Mouse (Mus musculus) heart, embryonic 14.5 days (tissue): ENCODE results near the gene Wdr47. TPM values are rescaled to one million over a fixed set of nuclear protein-coding genes. Genes with fewer than 3 reads are reported as not detected.
"Not testable (repeated sequence)": the region's sequence is repeated elsewhere in the genome, so short reads cannot be mapped to it uniquely, and the experiment has no call there.

Source experiments
- ATAC-seq: fragments of 200-750 bp; cut with Nextera tagmentation; 2 replicates; pipeline ENCODE4 v1.8.0; 2017; ENCODE audit warnings: low read depth, moderate TSS enrichment; ENCODE audit not compliant: insufficient number of reproducible peaks, insufficient read depth, low FRiP score
- H3K27ac ChIP-seq, 2 experiments: fragments of 200-500 bp in 1 of 2; fragments of 300-500 bp in 1 of 2; sonication (generic) in 1 of 2; replicated peaks in 1 of 2; 2 replicates each; pipeline ENCODE4 v1.5.1; 2012 to 2014; ENCODE audit warnings: low read depth in 2 of 2, low read length in 2 of 2, control low read depth in 1 of 2, mild to moderate bottlenecking in 1 of 2, mixed read lengths in 1 of 2; ENCODE audit not compliant: control insufficient read depth in 1 of 2, insufficient read depth in 1 of 2
- H3K27me3 ChIP-seq: fragments of 300-500 bp; sonication (generic); 2 replicates; pipeline ENCODE4 v1.6.1; 2014; ENCODE audit warnings: mild to moderate bottlenecking, low read length, control low read depth; ENCODE audit not compliant: control insufficient read depth, insufficient read depth
- H3K36me3 ChIP-seq: fragments of 300-500 bp; sonication (generic); 2 replicates; pipeline ENCODE4 v1.6.1; 2014; ENCODE audit warnings: mild to moderate bottlenecking, control low read depth, low read length, mixed read lengths; ENCODE audit not compliant: control insufficient read depth, insufficient read depth
- H3K4me1 ChIP-seq, 2 experiments: fragments of 200-500 bp in 1 of 2; fragments of 300-500 bp in 1 of 2; sonication (generic) in 1 of 2; 2 replicates each; pipeline ENCODE4 v1.6.1; 2012 to 2014; ENCODE audit warnings: low read length in 2 of 2, control low read depth in 1 of 2, mixed read lengths in 1 of 2; ENCODE audit not compliant: control insufficient read depth in 2 of 2, insufficient read depth in 2 of 2
- H3K4me2 ChIP-seq: fragments of 300-500 bp; sonication (generic); 2 replicates; pipeline ENCODE4 v1.6.1; 2014; ENCODE audit warnings: mild to moderate bottlenecking, low read length
- H3K4me3 ChIP-seq, 2 experiments: fragments of 200-500 bp in 1 of 2; fragments of 300-500 bp in 1 of 2; sonication (generic) in 1 of 2; 2 replicates each; pipeline ENCODE4 v1.5.1; 2012 to 2014; ENCODE audit warnings: low read length in 2 of 2, mild to moderate bottlenecking in 2 of 2, control low read depth in 1 of 2, low read depth in 1 of 2, moderate library complexity in 1 of 2; ENCODE audit not compliant: control insufficient read depth in 1 of 2, insufficient read depth in 1 of 2
- H3K9ac ChIP-seq: fragments of 300-500 bp; sonication (generic); 2 replicates; pipeline ENCODE4 v1.6.1; 2014; ENCODE audit warnings: mild to moderate bottlenecking, low read length
- H3K9me3 ChIP-seq: fragments of 300-500 bp; sonication (generic); 2 replicates; pipeline ENCODE4 v1.6.1; 2016; ENCODE audit warnings: low read length, control low read depth; ENCODE audit not compliant: control insufficient read depth
- WGBS: fragments of 180-500 bp; shearing (Covaris S2); extraction: QIAGEN DNeasy Blood & Tissue Kit; methylation state at CpG from one replicate; pipeline ENCODE4 v1.1.7; 2014; 5-methylcytosine and 5-hydroxymethylcytosine counted together
- polyA plus RNA-seq: library from polyadenylated mRNA; unstranded; fragments of >200 nt; fragmentation: Nextera tagmentation; extraction: Ambion mirVana; gene quantifications from 2 replicates; pipeline ENCODE4 v1.2.1, GENCODE M21; 2014

The Wdr47 gene
- polyA plus RNA-seq, 1 experiment from 2014 or later, result 10.0 TPM

DNA sequence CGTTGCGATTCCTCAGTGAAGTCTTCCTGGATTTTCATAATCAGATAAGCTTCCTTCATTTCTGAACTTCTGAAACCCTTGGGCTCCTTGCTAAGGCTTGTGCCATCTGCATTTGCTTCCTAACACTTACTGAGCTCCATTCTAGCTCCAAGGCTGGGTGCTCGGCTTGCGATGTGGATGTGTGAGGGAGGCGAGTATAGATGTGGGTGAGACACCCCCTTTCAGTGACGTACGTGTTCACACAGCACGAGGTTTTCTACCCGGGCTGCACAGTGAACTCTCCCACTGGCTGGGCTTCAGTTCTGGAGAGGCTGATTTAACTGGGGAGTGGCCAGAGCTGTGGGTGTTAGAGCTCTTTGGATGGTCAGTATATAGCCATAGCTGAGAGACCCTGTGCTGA, 67.5 kb downstream of the Wdr47 start:
- no peak overlapping the region for H3K9ac ChIP-seq
- no peak for ATAC-seq
- no peaks in the 10 kb centered on the region for H3K9me3 ChIP-seq
- WGBS, result 91% methylated on average over 9 of the region's 9 CpGs
- H3K4me3 ChIP-seq, result no peak overlapping the region
- H3K27me3 ChIP-seq, result no peaks in the 10 kb centered on the region
- H3K27ac ChIP-seq, result no peak overlapping the region
- H3K36me3 ChIP-seq, result peaks cover 25% of the 10 kb centered on the region
- H3K4me2 ChIP-seq, result no peak overlapping the region
- peaks cover 6 to 9% of the 10 kb centered on the region in 2 experiments for H3K4me1 ChIP-seq

DNA sequence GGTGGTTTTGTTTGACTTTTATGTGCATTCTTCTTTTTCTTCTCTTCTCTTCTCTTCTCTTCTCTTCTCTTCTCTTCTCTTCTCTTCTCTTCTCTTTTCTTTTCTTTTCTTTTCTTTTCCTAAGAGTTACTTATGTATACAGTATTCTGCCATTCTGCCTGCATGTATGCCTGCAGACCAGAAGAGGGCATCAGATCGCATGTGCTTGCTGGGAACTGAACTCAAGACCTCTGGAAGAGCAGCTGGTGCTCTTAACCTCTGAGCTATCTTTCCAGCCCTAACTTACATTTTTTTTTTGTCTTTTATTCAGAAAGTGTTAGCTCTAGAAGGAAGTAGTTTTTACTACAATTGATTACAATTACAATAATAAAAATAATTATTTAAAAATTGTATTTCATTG, 69.9 kb downstream of the Wdr47 start:
- H3K9me3 ChIP-seq, result no peaks in the 10 kb centered on the region
- no peak overlapping the region for H3K9ac ChIP-seq
- no peak overlapping the region for H3K27ac ChIP-seq
- no peaks in the 10 kb centered on the region for H3K4me1 ChIP-seq
- ATAC-seq, result no peak
- no peaks in the 10 kb centered on the region for H3K27me3 ChIP-seq
- peaks cover 40% of the 10 kb centered on the region for H3K36me3 ChIP-seq
- no peak overlapping the region for H3K4me2 ChIP-seq
- 79% methylated on average over 1 of the region's 1 CpGs for WGBS
- H3K4me3 ChIP-seq, result no peak overlapping the region

DNA sequence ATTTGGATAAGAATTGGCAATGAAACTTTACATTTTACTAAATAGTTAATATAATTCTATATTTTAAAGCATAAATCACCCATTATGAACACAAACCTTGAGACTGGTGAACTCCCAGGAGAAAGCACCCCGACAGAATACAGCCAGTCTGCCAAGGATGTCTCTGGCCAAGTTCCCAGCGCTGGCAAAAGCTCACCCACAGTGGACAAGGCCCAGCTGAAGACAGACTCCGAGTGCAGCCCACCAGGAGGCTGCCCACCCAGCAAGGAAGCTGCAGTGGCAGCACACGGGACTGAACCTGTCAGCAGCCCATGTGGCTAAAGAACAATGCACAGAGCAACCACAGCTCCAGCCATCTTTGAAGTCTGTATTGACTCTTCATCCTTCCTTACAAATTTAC, 85.5 kb downstream of the Wdr47 start:
- H3K27me3 ChIP-seq, result no peaks in the 10 kb centered on the region
- H3K9me3 ChIP-seq, result no peaks in the 10 kb centered on the region
- no peak overlapping the region for H3K9ac ChIP-seq
- no peaks in the 10 kb centered on the region for H3K4me1 ChIP-seq
- no peak overlapping the region for H3K4me3 ChIP-seq
- peaks cover 92% of the 10 kb centered on the region for H3K36me3 ChIP-seq
- no peak for ATAC-seq
- no peak overlapping the region for H3K4me2 ChIP-seq
- WGBS, result 73% methylated on average over 4 of the region's 4 CpGs
- H3K27ac ChIP-seq, result no peak overlapping the region

DNA sequence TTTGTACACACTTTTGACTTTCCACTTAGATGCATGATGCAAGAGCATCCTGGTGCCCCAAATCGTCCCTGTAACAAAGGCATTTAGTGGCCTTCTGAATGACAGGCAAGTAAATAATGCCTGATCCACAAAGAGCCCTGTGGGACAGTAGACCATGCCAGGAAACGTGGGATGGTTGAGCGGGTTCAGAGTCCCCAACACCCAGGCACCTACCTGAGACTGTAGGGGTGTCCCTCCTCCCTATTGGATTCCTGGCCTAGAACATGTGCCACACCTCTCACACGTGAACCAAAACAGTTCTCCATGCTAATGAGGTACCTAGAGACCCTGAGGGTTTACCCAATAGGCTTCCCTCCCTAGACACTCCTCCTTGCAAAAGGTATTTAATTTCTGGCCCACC, 89.9 kb downstream of the Wdr47 start:
- no peak overlapping the region for H3K9ac ChIP-seq
- no peak overlapping the region for H3K4me2 ChIP-seq
- H3K4me1 ChIP-seq, result no peaks in the 10 kb centered on the region
- WGBS, result 87% methylated on average over 4 of the region's 4 CpGs
- H3K27me3 ChIP-seq, result no peaks in the 10 kb centered on the region
- H3K36me3 ChIP-seq, result peaks cover 94% of the 10 kb centered on the region
- no peak overlapping the region for H3K27ac ChIP-seq
- H3K9me3 ChIP-seq, result no peaks in the 10 kb centered on the region
- H3K4me3 ChIP-seq, result no peak overlapping the region
- ATAC-seq, result no peak

DNA sequence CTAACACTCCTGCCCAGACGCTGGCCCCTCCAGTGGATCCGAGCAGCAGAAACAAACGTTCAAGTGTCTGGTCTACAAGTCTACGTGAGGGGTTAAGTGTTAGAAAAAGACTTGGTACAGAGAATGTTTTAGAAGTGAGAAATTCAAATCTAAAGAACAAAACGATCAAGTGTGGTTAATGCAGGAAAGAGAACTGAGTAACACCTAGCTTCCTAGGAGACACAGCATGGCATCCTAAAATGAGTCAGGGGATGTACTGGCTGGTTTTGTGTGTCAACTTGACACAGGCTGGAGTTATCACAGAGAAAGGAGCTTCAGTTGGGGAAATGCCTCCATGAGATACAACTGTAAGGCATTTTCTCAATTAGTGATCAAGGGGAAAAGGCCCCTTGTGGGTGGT, 92.5 kb downstream of the Wdr47 start:
- 88% methylated on average over 5 of the region's 5 CpGs for WGBS
- not testable (repeated sequence) for H3K9ac ChIP-seq

DNA sequence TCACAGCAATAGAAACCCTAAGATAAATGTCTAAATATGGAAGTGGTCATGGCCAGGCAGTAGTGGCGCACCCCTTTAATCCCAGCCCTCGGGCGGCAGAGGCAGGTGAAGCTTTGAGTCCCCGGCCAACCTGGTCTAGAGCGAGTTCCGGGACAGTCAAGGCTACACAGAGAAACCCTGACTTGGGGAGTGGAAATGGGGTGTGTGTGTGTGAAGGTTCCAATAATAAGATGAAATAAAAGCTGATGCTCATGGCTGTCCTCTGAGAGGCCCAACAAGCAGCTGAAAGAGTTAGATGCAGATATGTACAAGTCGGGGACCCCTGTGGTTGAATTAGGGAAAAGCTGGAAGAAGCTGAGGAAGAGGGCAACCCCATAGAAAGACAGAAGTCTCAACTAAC, 94.6 kb downstream of the Wdr47 start:
- no peak overlapping the region for H3K4me3 ChIP-seq
- no peak overlapping the region for H3K27ac ChIP-seq
- no peak for ATAC-seq
- WGBS, result 96% methylated on average over 7 of the region's 7 CpGs
- H3K4me2 ChIP-seq, result no peak overlapping the region
- no peaks in the 10 kb centered on the region for H3K9me3 ChIP-seq
- H3K9ac ChIP-seq, result no peak overlapping the region
- H3K4me1 ChIP-seq, result no peaks in the 10 kb centered on the region
- H3K36me3 ChIP-seq, result peaks cover 78% of the 10 kb centered on the region
- no peaks in the 10 kb centered on the region for H3K27me3 ChIP-seq

More for the DNA sequence above, 92.5 kb downstream of the Wdr47 start:
- H3K4me1 ChIP-seq, H3K4me2 ChIP-seq, H3K9me3 ChIP-seq, H3K27ac ChIP-seq, H3K4me3 ChIP-seq, ATAC-seq, H3K27me3 ChIP-seq: not testable (repeated sequence)
- peaks cover 84% of the 10 kb centered on the region for H3K36me3 ChIP-seq

DNA sequence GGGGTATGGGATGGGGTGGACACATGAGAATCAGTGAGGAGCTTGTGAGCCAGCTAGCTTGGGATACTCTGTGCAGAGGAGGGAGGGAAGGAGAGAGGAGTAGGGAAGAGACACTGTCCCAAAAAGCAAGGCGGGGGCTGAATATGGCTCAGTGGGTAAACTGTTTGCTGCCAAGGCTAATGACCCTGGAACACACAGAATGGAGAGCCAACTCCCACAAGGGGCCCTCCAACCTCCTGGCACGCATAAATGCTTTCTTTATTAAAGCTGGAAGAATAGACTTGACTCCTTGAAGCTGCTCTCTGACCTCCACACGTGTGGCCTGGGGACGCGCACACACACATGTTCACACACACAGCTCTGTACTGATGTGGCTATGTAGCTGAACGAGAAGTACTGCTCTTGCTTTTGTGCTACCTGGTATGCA, 97.9 kb downstream of the Wdr47 start:
- Histone ChIP-seq H3K4me3 (no peak overlapping the region), H3K27ac (no peak overlapping the region), H3K4me2 (no peak overlapping the region), H3K36me3 (peaks cover 51% of the 10 kb centered on the region), H3K9ac (no peak overlapping the region), H3K4me1 (no peaks in the 10 kb centered on the region), H3K9me3 (no peaks in the 10 kb centered on the region), H3K27me3 (no peaks in the 10 kb centered on the region)
- ATAC-seq, result no peak
- 94% methylated on average over 6 of the region's 6 CpGs for WGBS

DNA sequence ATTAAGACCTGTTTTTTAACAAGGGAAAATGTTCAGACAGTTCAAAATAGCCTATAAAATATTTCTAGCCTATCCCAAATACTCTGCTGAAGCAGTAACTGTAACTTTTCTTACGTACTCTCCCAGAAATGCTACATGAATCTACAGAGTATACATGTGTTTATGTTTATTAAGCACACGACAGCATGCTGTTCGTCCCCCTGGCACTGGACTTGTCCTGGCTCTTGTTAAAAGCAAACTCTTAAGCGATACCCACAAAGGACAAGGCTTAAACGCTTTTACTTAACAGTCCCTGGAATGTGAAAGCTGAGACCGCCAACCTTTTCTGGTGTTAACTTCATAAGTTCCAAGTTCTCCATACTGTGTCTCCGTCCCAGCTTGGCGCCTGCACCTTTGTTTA, 98.4 kb downstream of the Wdr47 start:
- Histone ChIP-seq H3K4me1 (no peaks in the 10 kb centered on the region), H3K9ac (no peak overlapping the region), H3K9me3 (no peaks in the 10 kb centered on the region), H3K4me2 (no peak overlapping the region), H3K4me3 (no peak overlapping the region), H3K27me3 (no peaks in the 10 kb centered on the region), H3K36me3 (peaks cover 51% of the 10 kb centered on the region), H3K27ac (no peak overlapping the region)
- WGBS, result 87% methylated on average over 8 of the region's 8 CpGs
- ATAC-seq, result no peak
